Mouse (Mus musculus): ENCODE measurements around the gene Suox. TPM values are rescaled to one million over a fixed set of nuclear protein-coding genes. Genes with fewer than 3 reads are reported as not detected.

The Suox gene
- polyA plus RNA-seq, 1 experiment from 2014 or later: 21.4 TPM

- Histone ChIP-seq H3K27me3 (ENCODE audit: control insufficient read depth, insufficient read depth, low read length) (no peaks in the 10 kb centered on the region), H3K9ac (ENCODE audit: low read length) (no peak overlapping the region), H3K27ac (replicated peaks) (no peak overlapping the region), H3K4me3 (ENCODE audit: low read depth, low read length) (no peak overlapping the region), H3K9me3 (ENCODE audit: control insufficient read depth, low read length) (no peaks in the 10 kb centered on the region), H3K36me3 (ENCODE audit: control insufficient read depth, insufficient read depth, low read length) (peaks cover 6% of the 10 kb centered on the region), H3K4me2 (replicated peaks; ENCODE audit: low read depth) (no peak overlapping the region), H3K4me1 (replicated peaks; ENCODE audit: control insufficient read depth, insufficient read depth) (peaks cover 2% of the 10 kb centered on the region; the same call in 1 of the 2 replicates)
- no peak for TF ChIP-seq EP300 (optimal IDR thresholded peaks at IDR 0.05)
- TF ChIP-seq CTCF (IDR thresholded peaks at IDR 0.05; ENCODE audit: low read depth): no peak
- ATAC-seq (ENCODE audit: low FRiP score, low TSS enrichment) (no peak), DNase-seq (ENCODE audit: low spot score) (no peak)
These were observed 53.6 kb downstream of the Suox start for GRCm38 (mm10) chr10:128620241-128620640.

Other genes with a start within 250 kb of the Suox start
- 21.4 and 26.6 TPM in 2 replicates for gene Smarcc2, start 214.8 kb downstream of the Suox start, polyA plus RNA-seq (2015; fragmentation: Nextera tagmentation; extraction: Ambion mirVana)
- 2,935 and 3,187 TPM in 2 replicates for gene Myl6, start 179.9 kb downstream of the Suox start, polyA plus RNA-seq (2015; fragmentation: Nextera tagmentation; extraction: Ambion mirVana)
- gene Myl6b, start 175.4 kb downstream of the Suox start, polyA plus RNA-seq (2015; fragmentation: Nextera tagmentation; extraction: Ambion mirVana): 2.2 and 2.6 TPM in 2 replicates
- 15.0 and 15.1 TPM in 2 replicates for gene Esyt1, start 148.2 kb downstream of the Suox start, polyA plus RNA-seq (2015; fragmentation: Nextera tagmentation; extraction: Ambion mirVana)
- gene Zc3h10, start 126.3 kb downstream of the Suox start, polyA plus RNA-seq (2015; fragmentation: Nextera tagmentation; extraction: Ambion mirVana): 7.8 and 8.5 TPM in 2 replicates
- gene Rpl41, start 124.8 kb downstream of the Suox start, polyA plus RNA-seq (2015; fragmentation: Nextera tagmentation; extraction: Ambion mirVana): 3,550 and 3,693 TPM in 2 replicates
- 131 and 135 TPM in 2 replicates for gene Pa2g4, start 108.1 kb downstream of the Suox start, polyA plus RNA-seq (2015; fragmentation: Nextera tagmentation; extraction: Ambion mirVana)
- gene Erbb3, start 84.4 kb downstream of the Suox start, polyA plus RNA-seq (2015; fragmentation: Nextera tagmentation; extraction: Ambion mirVana): 18.6 and 18.9 TPM in 2 replicates
- 781 and 811 TPM in 2 replicates for gene Rps26, start 47.3 kb downstream of the Suox start, polyA plus RNA-seq (2015; fragmentation: Nextera tagmentation; extraction: Ambion mirVana)
- gene Ikzf4, start 28.1 kb downstream of the Suox start, polyA plus RNA-seq (2015; fragmentation: Nextera tagmentation; extraction: Ambion mirVana): 1.6 and 1.7 TPM in 2 replicates
- 54.0 and 59.4 TPM in 2 replicates for gene Rab5b, start 22.2 kb upstream of the Suox start, polyA plus RNA-seq (2015; fragmentation: Nextera tagmentation; extraction: Ambion mirVana)
- 1.4 and 2.0 TPM in 2 replicates for gene Pmel, start 30.1 kb upstream of the Suox start, polyA plus RNA-seq (2015; fragmentation: Nextera tagmentation; extraction: Ambion mirVana)
- 33.1 and 33.4 TPM in 2 replicates for gene Cdk2, start 31.0 kb upstream of the Suox start, polyA plus RNA-seq (2015; fragmentation: Nextera tagmentation; extraction: Ambion mirVana)
- 14.6 and 15.7 TPM in 2 replicates for gene Dgka, start 70.8 kb upstream of the Suox start, polyA plus RNA-seq (2015; fragmentation: Nextera tagmentation; extraction: Ambion mirVana)
- gene Pym1, start 73.8 kb upstream of the Suox start, polyA plus RNA-seq (2015; fragmentation: Nextera tagmentation; extraction: Ambion mirVana): 22.7 and 24.1 TPM in 2 replicates
- 2.0 and 2.1 TPM in 2 replicates for gene Mmp19, start 116.8 kb upstream of the Suox start, polyA plus RNA-seq (2015; fragmentation: Nextera tagmentation; extraction: Ambion mirVana)
- 29.8 and 30.5 TPM in 2 replicates for gene Dnajc14, start 130.0 kb upstream of the Suox start, polyA plus RNA-seq (2015; fragmentation: Nextera tagmentation; extraction: Ambion mirVana)
- 7.8 and 8.5 TPM in 2 replicates for gene Tmem198b, start 130.3 kb upstream of the Suox start, polyA plus RNA-seq (2015; fragmentation: Nextera tagmentation; extraction: Ambion mirVana)
- gene Sarnp, start 143.3 kb upstream of the Suox start, polyA plus RNA-seq (2015; fragmentation: Nextera tagmentation; extraction: Ambion mirVana): 99.4 and 104 TPM in 2 replicates
- 111 and 121 TPM in 2 replicates for gene Ormdl2, start 147.6 kb upstream of the Suox start, polyA plus RNA-seq (2015; fragmentation: Nextera tagmentation; extraction: Ambion mirVana)
- gene Gdf11, start 217.6 kb upstream of the Suox start, polyA plus RNA-seq (2015; fragmentation: Nextera tagmentation; extraction: Ambion mirVana): 1.5 and 1.6 TPM in 2 replicates
- gene Cd63, start 226.9 kb upstream of the Suox start, polyA plus RNA-seq (2015; fragmentation: Nextera tagmentation; extraction: Ambion mirVana): 760 and 773 TPM in 2 replicates
- 8.1 and 9.5 TPM in 2 replicates for gene Rdh5, start 248.8 kb upstream of the Suox start, polyA plus RNA-seq (2015; fragmentation: Nextera tagmentation; extraction: Ambion mirVana)
- 194 and 198 TPM in 2 replicates for gene Bloc1s1, start 250.0 kb upstream of the Suox start, polyA plus RNA-seq (2015; fragmentation: Nextera tagmentation; extraction: Ambion mirVana)